ENCODE assay signal across 8 mouse cellular contexts in genomic region chr15:25915574-25916205, GRCm38 (mm10).
A peak's percentile ranks its signal among the peaks of the same experiment; 100 is the strongest.
DNase-seq lines count a peak whose midpoint lies in the region; ATAC-seq and TF ChIP-seq lines count a peak whose summit lies in the region.

No protein-coding gene starts in this region.

- peak; percentile 46 to 59 for DNase-seq in cerebellum, postnatal 14 days
- no peak for DNase-seq in cerebellum, adult 11-12 months
- DNase-seq in midbrain, embryonic 14.5 days = peak; percentile 43
- no peak for DNase-seq in layer of hippocampus, postnatal 10 days (ENCODE audit: low spot score in 2 of 2)
- no peak for DNase-seq in embryo, embryonic 9.5 days (ENCODE audit: extremely low spot score)

- H3K27ac ChIP-seq in intestine, postnatal 0 days (ENCODE audit: low read depth, low read length) = no peak overlapping the region
- no peak overlapping the region for H3K27ac ChIP-seq in intestine, embryonic 15.5 days
- no peak overlapping the region for H3K27ac ChIP-seq in embryonic facial prominence, embryonic 15.5 days (replicated peaks)
- H3K27ac ChIP-seq in midbrain, embryonic 14.5 days (replicated peaks; ENCODE audit: low read depth, low read length) = 0 out of 2 replicates have a peak overlapping the region, but pooled peaks have one; percentile 13

- TF ChIP-seq CTCF in intestine, postnatal 0 days (IDR thresholded peaks at IDR 0.05; ENCODE audit: low read depth) = no peak

- H3K9ac ChIP-seq in intestine, postnatal 0 days (ENCODE audit: low read depth, low read length) = no peak overlapping the region
- no peak overlapping the region for H3K9ac ChIP-seq in intestine, embryonic 15.5 days
- no peak overlapping the region for H3K9ac ChIP-seq in embryonic facial prominence, embryonic 15.5 days
- peak overlapping the region; percentile 4; the same call in 1 of the 2 replicates for H3K9ac ChIP-seq in midbrain, embryonic 14.5 days (replicated peaks; ENCODE audit: low read length)

- no peak overlapping the region for H3K4me2 ChIP-seq in intestine, postnatal 0 days (replicated peaks; ENCODE audit: low read depth)
- no peak overlapping the region for H3K4me2 ChIP-seq in intestine, embryonic 15.5 days (replicated peaks)
- no peak overlapping the region for H3K4me2 ChIP-seq in embryonic facial prominence, embryonic 15.5 days (replicated peaks)
- H3K4me2 ChIP-seq in midbrain, embryonic 14.5 days (ENCODE audit: low read length) = no peak overlapping the region

- no peaks in the 10 kb centered on the region for H3K36me3 ChIP-seq in intestine, postnatal 0 days (ENCODE audit: control insufficient read depth, insufficient read depth)
- no peaks in the 10 kb centered on the region for H3K36me3 ChIP-seq in intestine, embryonic 15.5 days
- H3K36me3 ChIP-seq in embryonic facial prominence, embryonic 15.5 days = no peaks in the 10 kb centered on the region
- no peaks in the 10 kb centered on the region for H3K36me3 ChIP-seq in midbrain, embryonic 14.5 days (ENCODE audit: control insufficient read depth, insufficient read depth, low read length)

- no peaks in the 10 kb centered on the region; the same call in none of the 2 replicates for H3K4me1 ChIP-seq in intestine, postnatal 0 days (replicated peaks; ENCODE audit: control insufficient read depth, insufficient read depth, low read length)
- H3K4me1 ChIP-seq in intestine, embryonic 15.5 days (replicated peaks) = no peaks in the 10 kb centered on the region
- 0 out of 2 replicates have a peak, but pooled peaks cover 15% of the 10 kb centered on the region for H3K4me1 ChIP-seq in embryonic facial prominence, embryonic 15.5 days
- H3K4me1 ChIP-seq in midbrain, embryonic 14.5 days (ENCODE audit: control insufficient read depth, insufficient read depth, low read length) = peaks cover under 1% of the 10 kb centered on the region

- ATAC-seq in intestine, postnatal 0 days = 0 out of 2 replicates have a peak, but pooled peaks have one; percentile 2
- no peak for ATAC-seq in intestine, embryonic 15.5 days
- ATAC-seq in embryonic facial prominence, embryonic 15.5 days (ENCODE audit: insufficient number of reproducible peaks, low FRiP score, low TSS enrichment, low read depth) = 0 out of 2 replicates have a peak, but pooled peaks have one; percentile 12
- ATAC-seq in midbrain, embryonic 14.5 days (ENCODE audit: low FRiP score, low TSS enrichment) = peak; percentile 42; the same call in 1 of the 2 replicates

- no peaks in the 10 kb centered on the region for H3K27me3 ChIP-seq in intestine, postnatal 0 days (replicated peaks; ENCODE audit: control insufficient read depth, insufficient read depth, low read length)
- H3K27me3 ChIP-seq in intestine, embryonic 15.5 days (replicated peaks) = no peaks in the 10 kb centered on the region
- H3K27me3 ChIP-seq in embryonic facial prominence, embryonic 15.5 days = no peaks in the 10 kb centered on the region
- no peaks in the 10 kb centered on the region for H3K27me3 ChIP-seq in midbrain, embryonic 14.5 days (ENCODE audit: control insufficient read depth, insufficient read depth, low read length)

- H3K9me3 ChIP-seq in intestine, postnatal 0 days (ENCODE audit: control insufficient read depth) = no peaks in the 10 kb centered on the region
- H3K9me3 ChIP-seq in intestine, embryonic 15.5 days = no peaks in the 10 kb centered on the region
- no peaks in the 10 kb centered on the region for H3K9me3 ChIP-seq in embryonic facial prominence, embryonic 15.5 days (replicated peaks)
- no peaks in the 10 kb centered on the region for H3K9me3 ChIP-seq in midbrain, embryonic 14.5 days (ENCODE audit: control insufficient read depth, low read length)

- H3K4me3 ChIP-seq in intestine, postnatal 0 days (ENCODE audit: low read depth, low read length) = no peak overlapping the region
- no peak overlapping the region for H3K4me3 ChIP-seq in intestine, embryonic 15.5 days (replicated peaks)
- H3K4me3 ChIP-seq in embryonic facial prominence, embryonic 15.5 days (replicated peaks) = no peak overlapping the region
- no peak overlapping the region for H3K4me3 ChIP-seq in midbrain, embryonic 14.5 days (replicated peaks; ENCODE audit: low read depth, low read length)

- WGBS in intestine, postnatal 0 days = 73% methylated on average over 11 of the region's 11 CpGs
- 65% methylated on average over 11 of the region's 11 CpGs for WGBS in intestine, embryonic 15.5 days
- WGBS in embryonic facial prominence, embryonic 15.5 days = 61% methylated on average over 11 of the region's 11 CpGs
- 31% methylated on average over 11 of the region's 11 CpGs for WGBS in midbrain, embryonic 14.5 days

Comparison
In these comparisons a context has a peak if more than half of its experiments do, and no peak if none do; other contexts are left out.
1. DNase-seq: peak in cerebellum, postnatal 14 days (2 of 2) and midbrain, embryonic 14.5 days (single experiment); none in cerebellum, adult 11-12 months (single experiment), layer of hippocampus, postnatal 10 days (0 of 2) and embryo, embryonic 9.5 days (single experiment).